Mouse (Mus musculus) liver, embryonic 11.5 days (tissue): ENCODE data around the gene Klhl25. TPM values are rescaled to one million over a fixed set of nuclear protein-coding genes. Genes with fewer than 3 reads are reported as not detected.
A peak's percentile ranks its signal among the peaks of the same experiment; 100 is the strongest.
"Not testable (repeated sequence)": the region's sequence is repeated elsewhere in the genome, so short reads cannot be mapped to it uniquely, and the experiment has no call there.

Experiments used
- ATAC-seq: fragments of 200-750 bp; cut with Nextera tagmentation; replicated peaks from 2 replicates; pipeline ENCODE4 v1.8.0; 2017; ENCODE audit warnings: moderate number of reproducible peaks, mild to moderate bottlenecking, moderate TSS enrichment, moderate library complexity; ENCODE audit not compliant: low FRiP score
- DNase-seq: peaks from one replicate; pipeline ENCODE4 v3.0.0-alpha.2; 2017; ENCODE audit warnings: low spot score
- H3K27ac ChIP-seq: fragments of 300-500 bp; sonication (generic); 2 replicates; pipeline ENCODE4 v1.5.1; 2014; ENCODE audit warnings: mild to moderate bottlenecking, low read depth, low read length, control low read depth
- H3K27me3 ChIP-seq: fragments of 300-500 bp; sonication (generic); replicated peaks from 2 replicates; pipeline ENCODE4 v1.6.1; 2014; ENCODE audit warnings: low read length, mixed read lengths; ENCODE audit not compliant: control insufficient read depth, insufficient read depth
- H3K36me3 ChIP-seq: fragments of 300-500 bp; sonication (generic); 2 replicates; pipeline ENCODE4 v1.6.1; 2014; ENCODE audit warnings: mild to moderate bottlenecking, low read length, moderate library complexity, mixed read lengths; ENCODE audit not compliant: control insufficient read depth, insufficient read depth
- H3K4me1 ChIP-seq: fragments of 300-500 bp; sonication (generic); replicated peaks from 2 replicates; pipeline ENCODE4 v1.6.1; 2014; ENCODE audit warnings: low read length, mixed read lengths; ENCODE audit not compliant: control insufficient read depth, insufficient read depth
- H3K4me2 ChIP-seq: fragments of 300-500 bp; sonication (generic); 2 replicates; pipeline ENCODE4 v1.6.1; 2014; ENCODE audit warnings: mild to moderate bottlenecking, control low read depth, moderate library complexity
- H3K4me3 ChIP-seq: fragments of 300-500 bp; sonication (generic); 2 replicates; pipeline ENCODE4 v1.5.1; 2014; ENCODE audit warnings: low read depth, low read length, control low read depth
- H3K9ac ChIP-seq: fragments of 300-500 bp; sonication (generic); 2 replicates; pipeline ENCODE4 v1.6.1; 2014; ENCODE audit warnings: low read depth, low read length, control low read depth
- H3K9me3 ChIP-seq: fragments of 300-500 bp; sonication (generic); 2 replicates; pipeline ENCODE4 v1.6.1; 2016; ENCODE audit warnings: low read length, inconsistent platforms, mixed read lengths; ENCODE audit not compliant: control insufficient read depth
- WGBS: fragments of 180-500 bp; shearing (Covaris S2); extraction: QIAGEN DNeasy Blood & Tissue Kit; methylation state at CpG from one replicate; pipeline ENCODE4 v1.1.7; 2014; 5-methylcytosine and 5-hydroxymethylcytosine counted together
- polyA plus RNA-seq: library from polyadenylated mRNA; unstranded; fragments of >200 nt; fragmentation: Nextera tagmentation; extraction: Ambion mirVana; gene quantifications from 2 replicates; pipeline ENCODE4 v1.2.1, GENCODE M21; 2014

The Klhl25 gene
- polyA plus RNA-seq, 1 experiment from 2014 or later, result 11.6 TPM

- H3K4me1 ChIP-seq, result peaks cover 18% of the 10 kb centered on the region
- not testable (repeated sequence) for H3K4me2 ChIP-seq, ATAC-seq, DNase-seq, H3K9me3 ChIP-seq, H3K4me3 ChIP-seq, H3K27me3 ChIP-seq, H3K27ac ChIP-seq, H3K9ac ChIP-seq
- 87% methylated on average over 6 of the region's 7 CpGs for WGBS
- H3K36me3 ChIP-seq, result peaks cover 26% of the 10 kb centered on the region
Observed at GRCm38 (mm10) chr7:75861638-75862426, 13.7 kb downstream of the Klhl25 start.

- not testable (repeated sequence) for H3K27me3 ChIP-seq, H3K27ac ChIP-seq, H3K4me2 ChIP-seq, H3K4me3 ChIP-seq, DNase-seq, H3K9me3 ChIP-seq, H3K9ac ChIP-seq, ATAC-seq
- WGBS, result 82% methylated on average over 6 of the region's 6 CpGs
- peaks cover 30% of the 10 kb centered on the region for H3K36me3 ChIP-seq
- peaks cover 18% of the 10 kb centered on the region for H3K4me1 ChIP-seq
Observed at GRCm38 (mm10) chr7:75862427-75862781, 14.3 kb downstream of the Klhl25 start.

GRCm38 (mm10) chr7:75863248-75863911, 15.3 kb downstream of the Klhl25 start:
- not testable (repeated sequence) for H3K4me2 ChIP-seq, H3K27me3 ChIP-seq, H3K4me3 ChIP-seq, H3K27ac ChIP-seq, H3K9me3 ChIP-seq, DNase-seq, H3K9ac ChIP-seq
- Histone ChIP-seq H3K4me1 (peaks cover 18% of the 10 kb centered on the region), H3K36me3 (peaks cover 33% of the 10 kb centered on the region)
- WGBS, result 81% methylated on average over 5 of the region's 5 CpGs
- peak; percentile 93 for ATAC-seq

- no peak overlapping the region for H3K4me2 ChIP-seq
- no peaks in the 10 kb centered on the region; the same call in 1 of the 2 replicates for H3K9me3 ChIP-seq
- H3K27me3 ChIP-seq, result no peaks in the 10 kb centered on the region
- H3K4me3 ChIP-seq, result no peak overlapping the region
- 96% methylated on average over 6 of the region's 6 CpGs for WGBS
- no peak for DNase-seq
- ATAC-seq, result no peak
- no peak overlapping the region for H3K27ac ChIP-seq
- H3K9ac ChIP-seq, result no peak overlapping the region
- peaks cover 30% of the 10 kb centered on the region for H3K36me3 ChIP-seq
- peaks cover 18% of the 10 kb centered on the region for H3K4me1 ChIP-seq
Observed at GRCm38 (mm10) chr7:75865026-75865425, 16.9 kb downstream of the Klhl25 start.

DNA sequence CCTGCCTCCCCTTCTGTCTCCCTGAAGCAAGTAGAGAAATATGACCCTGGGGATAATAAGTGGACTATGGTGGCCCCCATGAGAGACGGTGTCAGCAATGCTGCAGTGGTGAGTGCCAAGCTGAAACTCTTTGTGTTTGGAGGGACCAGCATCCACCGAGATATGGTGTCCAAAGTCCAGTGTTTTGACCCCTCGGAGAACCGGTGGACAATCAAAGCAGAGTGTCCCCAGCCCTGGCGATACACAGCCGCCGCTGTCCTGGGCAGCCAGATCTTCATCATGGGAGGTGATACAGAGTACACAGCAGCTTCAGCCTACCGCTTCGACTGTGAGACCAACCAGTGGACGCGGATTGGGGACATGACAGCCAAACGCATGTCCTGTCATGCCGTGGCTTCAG, 18.4 kb downstream of the Klhl25 start:
- WGBS, result 85% methylated on average over 13 of the region's 13 CpGs
- H3K27ac ChIP-seq, result no peak overlapping the region; the same call in 1 of the 2 replicates
- no peak for ATAC-seq
- no peak overlapping the region for H3K4me3 ChIP-seq
- H3K9me3 ChIP-seq, result no peaks in the 10 kb centered on the region; the same call in 1 of the 2 replicates
- H3K4me1 ChIP-seq, result peaks cover 18% of the 10 kb centered on the region
- no peak overlapping the region for H3K9ac ChIP-seq
- DNase-seq, result no peak
- no peaks in the 10 kb centered on the region for H3K27me3 ChIP-seq
- H3K4me2 ChIP-seq, result no peak overlapping the region
- peaks cover 30% of the 10 kb centered on the region for H3K36me3 ChIP-seq

- DNase-seq, result no peak
- Histone ChIP-seq H3K9ac (no peak overlapping the region), H3K36me3 (peaks cover 30% of the 10 kb centered on the region), H3K4me1 (peaks cover 10% of the 10 kb centered on the region), H3K4me2 (no peak overlapping the region), H3K9me3 (no peaks in the 10 kb centered on the region; the same call in 1 of the 2 replicates), H3K27ac (no peak overlapping the region), H3K4me3 (no peak overlapping the region), H3K27me3 (no peaks in the 10 kb centered on the region)
- ATAC-seq, result no peak
- WGBS, result 87% methylated on average over 2 of the region's 2 CpGs
Observed at GRCm38 (mm10) chr7:75868687-75869086, 20.6 kb downstream of the Klhl25 start.

DNA sequence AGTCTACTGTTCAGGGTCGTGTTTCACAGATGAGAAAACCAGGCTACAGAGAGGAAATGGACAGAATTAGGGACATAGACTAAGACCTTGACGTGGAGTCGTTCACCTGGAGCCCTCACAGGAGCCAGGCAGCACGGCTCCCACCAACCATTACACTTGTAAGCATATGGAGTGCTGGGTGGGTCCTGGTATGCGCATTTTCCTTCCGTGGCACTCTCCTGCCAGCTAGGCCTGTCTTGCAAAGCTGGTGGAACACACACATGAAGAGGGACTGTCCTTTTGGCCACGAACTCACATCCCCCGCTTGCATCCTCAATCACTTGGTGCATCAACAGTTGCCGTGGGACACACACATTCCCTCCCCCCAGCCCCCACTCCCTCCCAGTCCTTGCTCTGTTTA, 22.4 kb downstream of the Klhl25 start:
- Histone ChIP-seq H3K27me3 (no peaks in the 10 kb centered on the region), H3K9ac (no peak overlapping the region), H3K9me3 (no peaks in the 10 kb centered on the region), H3K4me1 (no peaks in the 10 kb centered on the region; the same call in 1 of the 2 replicates), H3K4me3 (no peak overlapping the region), H3K4me2 (no peak overlapping the region), H3K27ac (no peak overlapping the region), H3K36me3 (peaks cover 19% of the 10 kb centered on the region)
- ATAC-seq, result no peak
- WGBS, result 80% methylated on average over 9 of the region's 9 CpGs
- no peak for DNase-seq

GRCm38 (mm10) chr7:75872255-75872654, 24.1 kb downstream of the Klhl25 start:
- 60% methylated on average over 5 of the region's 5 CpGs for WGBS
- ATAC-seq, result no peak
- H3K4me2 ChIP-seq, result no peak overlapping the region
- H3K4me3 ChIP-seq, result no peak overlapping the region
- no peaks in the 10 kb centered on the region for H3K9me3 ChIP-seq
- DNase-seq, result no peak
- H3K4me1 ChIP-seq, result no peaks in the 10 kb centered on the region; the same call in 1 of the 2 replicates
- H3K9ac ChIP-seq, result no peak overlapping the region
- H3K27me3 ChIP-seq, result no peaks in the 10 kb centered on the region
- no peak overlapping the region for H3K27ac ChIP-seq
- peaks cover 4% of the 10 kb centered on the region; the same call in 1 of the 2 replicates for H3K36me3 ChIP-seq
